Mouse (Mus musculus) cortical plate, adult 2 months (tissue): ENCODE results near the gene Gm3415.
"Not testable (repeated sequence)": the region's sequence is repeated elsewhere in the genome, so short reads cannot be mapped to it uniquely, and the experiment has no call there.

Experiments used
- CTCF ChIP-seq: fragments of 200-500 bp; IDR thresholded peaks from 2 replicates; pipeline ENCODE4 v1.5.1; 2011; ENCODE audit warnings: mild to moderate bottlenecking, control low read depth, low read length; ENCODE audit not compliant: insufficient read depth; ENCODE audit errors: extremely low read depth
- POLR2A ChIP-seq: fragments of 200-500 bp; IDR thresholded peaks from 2 replicates; pipeline ENCODE4 v1.6.1; 2011; ENCODE audit warnings: mild to moderate bottlenecking, low read length, control low read depth; ENCODE audit not compliant: insufficient read depth; ENCODE audit errors: extremely low read depth

DNA sequence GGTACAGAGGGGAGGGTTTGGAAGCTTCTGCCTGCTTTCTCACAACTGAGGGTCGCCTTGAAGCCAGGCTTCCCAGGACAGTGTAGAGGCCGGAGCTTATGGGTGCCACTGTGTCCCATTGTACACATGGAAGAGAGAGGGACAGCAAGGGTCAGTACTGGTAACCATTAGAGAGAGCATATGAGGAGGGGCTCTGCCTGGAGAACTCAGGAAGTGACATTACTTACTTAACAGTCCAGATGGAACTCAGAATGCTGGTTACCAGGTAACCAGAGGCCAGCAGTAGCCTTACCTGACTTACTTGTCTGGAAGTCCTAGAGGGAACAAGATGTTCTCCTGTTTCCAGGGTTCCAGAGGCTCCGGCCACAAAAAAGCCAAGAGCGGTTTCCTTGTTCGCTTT lies 42.1 kb upstream of the Gm3415 start, which contains the start of gene Gm3402:
- TF ChIP-seq CTCF, POLR2A: not testable (repeated sequence)
